Mouse (Mus musculus) thymus, postnatal 0 days (tissue): ENCODE results near the gene Snip1. TPM values are rescaled to one million over a fixed set of nuclear protein-coding genes. Genes with fewer than 3 reads are reported as not detected.

ENCODE experiments used
- DNase-seq: peaks from one replicate; pipeline ENCODE4 v3.0.0-alpha.2; 2015; ENCODE audit warnings: low spot score
- polyA plus RNA-seq: library from polyadenylated mRNA; unstranded; fragments of >200 nt; fragmentation: Nextera tagmentation; extraction: Ambion mirVana; gene quantifications from 2 replicates; pipeline ENCODE4 v1.2.1, GENCODE M21; 2015

Snip1 gene
- polyA plus RNA-seq, result 37.3 and 38.2 TPM in 2 replicates

DNA sequence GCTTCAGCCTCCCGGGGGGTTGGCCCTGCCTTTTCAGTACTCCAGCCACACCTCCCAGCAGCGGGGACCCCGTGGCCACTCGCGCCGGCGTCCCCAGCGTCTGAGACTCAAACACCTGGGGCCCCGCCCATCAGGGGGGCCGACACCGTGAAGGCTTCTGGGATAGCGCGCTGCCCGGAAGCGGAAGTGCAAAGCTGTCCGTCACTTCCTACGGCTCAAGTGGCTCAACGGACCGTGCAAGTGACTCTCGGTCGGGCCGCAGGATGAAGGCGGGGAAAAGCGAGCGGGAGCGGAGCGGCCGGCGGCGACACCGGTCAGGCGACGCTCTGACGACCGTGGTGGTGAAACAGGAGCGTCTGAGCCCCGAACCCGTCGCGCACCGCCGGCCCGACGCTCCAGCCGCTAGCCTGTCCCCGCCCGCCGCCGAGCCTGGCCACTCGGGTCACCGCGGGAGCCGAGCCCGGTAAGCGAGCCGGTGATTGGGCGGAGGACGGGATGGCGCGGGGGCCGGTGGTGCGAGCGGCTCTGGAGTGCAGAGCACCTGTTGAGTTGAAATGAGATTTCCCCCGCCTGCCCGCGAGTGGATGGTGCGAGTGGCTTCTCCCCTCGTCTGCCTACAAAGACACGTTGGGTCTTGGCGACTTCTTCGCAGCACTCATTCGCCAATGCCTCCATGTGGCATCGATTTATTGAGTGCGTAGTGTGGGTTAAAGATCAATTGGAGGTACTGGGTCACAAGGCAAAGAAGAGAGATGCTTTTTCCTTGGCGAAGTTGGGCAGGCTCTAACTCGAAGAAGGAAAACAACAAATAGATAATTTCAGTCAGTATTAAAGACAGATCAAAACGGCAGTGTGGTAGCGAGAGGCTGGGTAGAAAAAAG, at the start of gene Snip1:
Gene Snip1, plus strand, starts transcription at position 183 of the 881 bp plus-strand sequence.
- DNase-seq, result peak; percentile 90

DNA sequence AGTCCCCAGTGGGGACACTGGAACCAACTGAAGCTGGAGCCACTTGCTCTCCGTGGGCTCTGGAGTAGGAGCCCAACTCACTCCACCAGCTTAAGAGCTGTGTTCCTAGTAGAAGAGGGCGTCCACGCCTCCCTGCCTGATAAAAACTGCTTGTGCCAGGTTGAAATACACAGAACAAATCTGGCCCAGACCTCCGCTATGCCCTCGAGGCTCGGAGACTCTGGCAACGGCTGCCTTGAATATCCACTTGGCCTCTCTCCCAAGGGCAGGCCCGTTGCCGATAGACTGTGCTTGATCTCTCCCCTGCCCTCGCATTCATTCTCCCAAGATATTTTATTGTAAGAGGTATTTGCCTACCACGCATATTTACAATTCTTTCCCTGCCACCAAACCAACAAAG, 49.0 kb upstream of the Snip1 start:
- no peak for DNase-seq

DNA sequence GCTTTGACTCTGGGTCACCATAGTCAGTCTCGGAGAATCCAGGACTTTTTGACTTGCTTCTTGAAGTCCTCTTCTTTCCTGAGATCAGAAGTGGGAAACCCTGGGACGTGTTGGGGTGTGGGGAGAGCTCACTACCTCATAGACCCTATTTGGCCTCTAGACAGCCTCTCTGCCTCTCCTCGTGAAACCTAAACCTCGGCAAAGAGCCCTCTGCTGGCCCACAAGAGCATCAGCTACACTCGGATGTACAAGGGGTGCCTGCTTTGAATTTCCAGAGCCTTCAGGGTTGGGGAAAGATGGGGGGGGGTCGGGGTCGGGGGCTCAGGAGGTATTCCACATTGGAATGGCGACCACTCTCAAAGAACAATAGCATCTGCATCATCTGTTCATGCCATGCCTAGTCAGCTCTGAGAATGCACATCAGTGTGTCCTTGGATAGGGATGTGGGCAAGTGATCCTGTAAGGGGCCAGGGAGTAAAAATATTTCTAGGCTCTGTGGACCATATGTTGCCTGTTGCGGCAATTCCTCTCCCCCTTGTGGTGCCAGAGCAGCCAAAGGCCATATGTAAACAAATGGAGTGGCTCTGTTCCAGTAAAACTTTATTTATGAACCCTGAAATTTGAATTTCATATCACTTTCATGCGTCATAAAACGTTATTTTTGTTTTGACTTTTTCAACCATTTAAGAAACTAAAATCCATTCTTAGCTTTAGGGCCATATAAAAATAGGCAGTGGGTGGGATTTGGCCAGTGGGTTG, 45.5 kb upstream of the Snip1 start:
- DNase-seq, result peak; percentile 24

DNA sequence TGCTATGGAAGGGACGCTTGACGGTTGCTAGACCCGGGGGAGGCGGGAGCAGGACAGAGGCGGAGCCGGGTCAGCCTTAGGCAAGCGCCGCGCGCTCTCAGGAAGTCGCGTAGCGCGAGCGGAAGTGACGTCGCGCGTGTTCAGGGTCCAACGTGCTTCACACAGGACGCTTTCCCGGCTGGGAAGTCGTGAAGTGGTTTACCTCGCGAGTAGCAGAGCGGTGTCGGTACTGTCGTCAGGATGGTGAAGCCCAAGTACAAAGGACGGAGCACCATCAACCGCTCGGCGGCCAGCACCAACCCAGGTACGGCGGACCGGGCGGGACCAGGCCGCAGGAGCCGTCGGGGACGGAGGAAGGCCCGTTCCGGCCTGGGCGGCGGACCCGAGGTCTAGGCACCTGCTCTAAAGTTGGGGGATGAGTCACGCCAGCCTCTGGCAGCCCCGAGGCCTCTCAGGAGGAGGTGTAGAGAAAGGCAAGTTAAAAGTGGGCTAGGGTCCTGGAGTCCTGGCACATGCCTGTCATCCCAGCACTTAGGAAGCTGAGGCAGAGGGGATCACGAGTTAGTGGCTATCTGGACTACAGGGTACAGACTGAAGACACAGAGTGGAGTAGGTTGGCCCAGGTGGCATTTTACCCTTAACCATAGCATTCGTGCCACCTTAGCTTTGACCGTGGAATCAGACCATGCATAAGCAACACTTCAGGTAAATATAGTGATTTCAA, 36.4 kb upstream of the Snip1 start:
- peak; percentile 92 for DNase-seq

DNA sequence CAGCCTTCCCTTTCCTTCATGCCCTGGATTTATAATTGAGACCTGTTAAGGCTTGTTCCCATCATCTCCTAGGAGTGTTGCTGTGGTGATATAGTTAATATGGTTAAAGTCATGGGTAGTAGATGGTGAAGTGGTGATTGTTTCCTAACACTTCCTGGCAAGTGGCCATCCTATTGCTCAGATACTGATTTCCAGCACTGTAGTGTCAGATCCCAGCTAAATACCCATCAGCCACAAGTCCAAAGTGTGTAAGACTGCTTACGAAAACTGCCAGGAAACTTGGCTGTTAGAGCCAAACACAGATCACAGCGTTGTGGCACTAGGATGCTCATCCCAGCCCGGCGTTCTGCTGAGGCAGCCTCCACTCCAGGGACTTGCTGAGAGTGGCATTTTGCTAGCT, 32.1 kb upstream of the Snip1 start:
- DNase-seq, result no peak

DNA sequence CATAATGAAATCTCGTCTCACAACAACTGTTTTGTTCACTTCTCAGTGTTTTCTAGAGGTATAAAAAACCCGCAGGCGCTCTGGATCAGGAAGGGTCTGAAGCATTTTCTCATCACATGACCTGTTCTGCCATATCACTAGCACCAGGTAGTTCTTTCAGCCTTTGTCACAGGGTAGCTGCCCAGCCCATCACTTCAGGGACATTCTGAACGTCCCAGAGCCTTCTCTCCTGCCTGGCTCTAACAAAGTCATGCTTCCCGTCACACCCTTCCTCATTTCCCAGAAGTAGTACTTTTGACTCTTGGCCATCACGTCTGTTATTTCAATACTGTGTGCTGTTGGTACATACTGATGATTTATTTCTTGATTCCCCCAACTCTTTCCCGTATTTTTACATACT, 22.0 kb upstream of the Snip1 start:
- DNase-seq, result no peak

DNA sequence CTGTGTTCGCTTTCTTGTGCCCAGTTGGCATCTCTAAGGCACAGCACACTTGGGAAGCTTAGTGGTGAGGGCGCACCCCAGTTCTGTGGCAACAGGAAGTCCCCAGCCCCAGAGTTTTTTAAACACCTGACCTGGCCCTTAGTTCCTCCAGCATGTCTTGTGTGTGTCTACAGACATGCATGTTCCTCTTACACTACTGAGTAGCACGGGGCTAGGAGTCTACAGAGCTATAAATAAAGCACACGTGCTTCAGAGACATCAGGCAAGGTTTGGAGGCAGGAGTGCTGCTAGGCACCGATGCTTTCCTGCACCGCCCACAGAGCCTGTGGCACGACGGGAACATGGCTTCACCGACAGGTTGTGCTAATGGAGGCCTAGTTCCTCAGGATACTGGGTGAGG, 11.1 kb upstream of the Snip1 start:
- no peak for DNase-seq

DNA sequence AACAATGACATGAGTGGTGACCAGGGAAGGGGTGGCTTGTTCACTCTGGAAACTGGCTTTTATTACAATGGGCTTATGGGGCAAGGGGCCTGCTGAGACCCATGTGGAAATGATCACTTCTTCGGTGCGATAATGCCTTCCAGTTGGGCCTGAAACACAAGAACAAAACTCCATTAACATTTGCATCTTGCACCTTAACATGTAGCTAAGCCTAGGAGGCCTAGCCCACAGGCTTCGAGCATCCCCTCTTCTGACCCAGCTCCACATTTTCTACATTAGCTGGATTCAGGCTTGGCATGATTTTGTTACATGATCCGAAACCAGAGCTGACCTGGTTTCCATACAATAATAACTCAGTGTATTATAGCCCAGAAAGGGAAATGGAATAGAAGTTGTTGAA, 10.0 kb upstream of the Snip1 start:
- no peak for DNase-seq

DNA sequence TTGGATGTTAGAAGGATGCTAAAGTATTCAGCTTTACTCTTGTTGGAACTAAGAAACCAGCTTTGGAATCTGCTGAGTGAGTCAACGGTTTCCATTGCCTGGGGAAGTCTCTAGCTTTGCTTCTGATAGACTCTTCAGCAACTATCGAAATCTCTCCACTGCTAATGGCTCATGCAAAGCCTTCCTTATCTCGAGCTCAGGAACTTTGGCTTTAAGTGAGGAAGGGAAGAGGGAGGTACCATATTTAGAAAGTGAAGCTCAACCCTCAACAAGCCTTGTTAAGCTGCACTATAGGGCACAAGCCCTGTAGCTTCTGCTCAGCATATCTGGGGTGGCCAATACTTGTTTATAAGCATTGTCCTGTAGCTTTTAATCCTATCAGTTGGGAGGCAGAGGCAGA, 9.2 kb upstream of the Snip1 start:
- no peak for DNase-seq

DNA sequence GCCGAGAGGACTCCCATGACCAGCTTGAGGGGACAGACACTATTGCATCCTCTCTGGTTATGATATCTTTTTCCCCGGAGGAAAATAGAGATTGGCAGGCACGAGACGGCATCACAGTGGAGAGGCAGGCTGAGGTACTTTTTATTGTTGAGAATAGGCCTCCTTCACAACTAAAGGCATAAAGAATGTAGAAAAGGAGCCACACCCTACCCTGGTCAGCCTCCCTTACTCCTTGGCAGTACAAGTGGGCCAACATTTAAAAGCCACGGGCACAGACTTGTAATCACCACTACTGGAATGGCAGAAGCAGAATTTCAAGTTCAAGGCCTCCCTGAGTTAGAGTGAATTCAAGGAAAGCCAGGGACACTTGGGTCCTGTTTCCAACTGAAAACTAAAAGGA, 8.4 kb upstream of the Snip1 start:
- DNase-seq, result no peak

DNA sequence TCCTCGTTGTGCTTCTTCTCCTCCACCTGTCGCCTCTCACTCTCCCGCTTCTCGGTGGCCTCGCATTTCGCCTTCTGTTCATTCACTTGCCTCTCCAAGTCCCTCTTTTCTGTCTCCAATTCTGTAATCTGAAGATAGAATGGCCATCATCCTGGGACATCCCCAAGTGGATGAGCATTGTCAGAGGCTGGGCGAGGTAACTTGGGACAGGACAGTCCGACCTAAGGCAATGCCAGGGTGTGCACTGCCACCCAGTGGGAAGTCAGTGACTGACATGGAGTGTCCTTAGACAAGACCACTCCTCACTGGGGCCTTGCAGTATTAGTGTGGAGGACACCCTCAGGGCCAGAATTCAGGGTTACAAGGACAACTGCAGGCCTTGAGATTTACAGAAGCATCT, 7.4 kb upstream of the Snip1 start:
- peak; percentile 51 for DNase-seq

DNA sequence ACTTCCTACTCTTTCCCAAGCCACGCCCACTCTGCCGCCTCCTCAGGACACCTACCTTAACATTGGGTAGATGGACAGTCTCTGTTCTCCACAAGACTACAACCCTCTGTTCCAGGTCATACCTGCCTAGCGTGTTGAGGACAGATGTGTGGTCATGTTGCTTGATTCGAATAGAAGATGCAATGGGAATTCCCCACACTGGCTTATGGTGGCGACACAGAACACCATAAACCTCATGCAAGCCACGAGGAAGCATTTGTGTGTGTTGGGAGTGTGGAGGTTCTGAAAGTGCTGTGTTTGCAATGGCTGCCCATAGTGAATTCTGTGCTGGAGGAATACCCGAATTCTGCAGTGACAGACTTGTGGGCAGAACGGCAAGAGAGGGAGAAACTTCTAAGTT, 2.6 kb upstream of the Snip1 start:
- DNase-seq, result no peak

DNA sequence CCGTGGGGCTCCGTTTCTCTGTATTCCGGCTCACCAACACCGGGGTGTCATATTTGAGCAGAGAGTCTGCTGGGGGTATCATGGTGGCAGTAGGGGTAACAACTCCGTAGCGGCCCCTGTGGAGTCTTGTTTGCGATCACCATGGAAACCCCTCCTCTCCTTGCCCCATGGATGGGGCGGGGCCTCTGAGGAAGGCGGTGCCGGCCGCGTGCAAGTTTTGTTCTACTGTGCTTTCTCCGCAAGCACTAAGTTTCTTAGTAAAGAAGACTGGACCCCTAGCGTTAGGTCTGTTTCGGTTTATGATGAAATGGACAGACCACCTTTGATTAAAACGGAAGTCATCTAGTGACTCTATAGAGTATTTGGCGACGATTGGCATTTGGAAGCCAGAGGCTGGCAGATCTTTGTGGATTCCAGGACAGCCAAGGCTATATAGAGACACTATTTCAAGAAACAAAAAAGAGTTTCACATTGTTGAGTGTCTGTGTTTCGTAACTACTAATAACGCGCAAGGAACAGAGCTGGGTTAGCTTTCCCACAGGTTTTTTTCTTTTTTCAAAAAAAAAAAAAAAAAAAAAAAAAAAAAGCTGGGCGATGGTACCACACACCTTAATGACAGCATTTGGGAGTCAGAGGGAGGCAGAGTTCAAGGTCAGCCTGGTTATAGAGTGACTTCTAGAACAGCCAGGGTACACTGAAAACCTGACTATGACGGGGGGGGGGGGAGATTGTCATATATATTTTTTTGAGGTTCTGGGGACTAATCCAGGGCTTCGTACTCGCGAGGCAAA, 760 bp upstream of the Snip1 start, which contains the start of gene Dnali1:
Gene Dnali1, minus strand, starts transcription at position 187 of the 791 bp plus-strand sequence.
- DNase-seq, result peak; percentile 71

DNA sequence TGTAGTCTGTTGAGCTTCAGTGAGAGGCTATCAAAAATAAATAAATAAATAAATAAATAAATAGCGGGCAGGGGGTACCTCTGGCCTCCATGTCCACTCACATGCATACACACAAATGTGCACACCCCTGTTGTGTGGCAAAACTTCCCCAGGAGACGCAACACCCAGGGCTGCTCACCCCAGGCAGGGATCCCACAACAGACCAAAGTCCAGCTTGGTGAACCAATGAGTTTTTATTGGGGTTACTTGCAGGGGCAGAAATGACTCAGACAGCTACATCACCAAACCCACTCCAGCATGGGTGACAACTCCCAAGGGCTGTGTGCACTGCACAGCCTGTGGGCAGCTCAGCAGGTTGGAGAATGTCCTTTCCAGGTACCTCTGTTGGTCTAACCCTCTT, 11.2 kb downstream of the Snip1 start:
- no peak for DNase-seq

DNA sequence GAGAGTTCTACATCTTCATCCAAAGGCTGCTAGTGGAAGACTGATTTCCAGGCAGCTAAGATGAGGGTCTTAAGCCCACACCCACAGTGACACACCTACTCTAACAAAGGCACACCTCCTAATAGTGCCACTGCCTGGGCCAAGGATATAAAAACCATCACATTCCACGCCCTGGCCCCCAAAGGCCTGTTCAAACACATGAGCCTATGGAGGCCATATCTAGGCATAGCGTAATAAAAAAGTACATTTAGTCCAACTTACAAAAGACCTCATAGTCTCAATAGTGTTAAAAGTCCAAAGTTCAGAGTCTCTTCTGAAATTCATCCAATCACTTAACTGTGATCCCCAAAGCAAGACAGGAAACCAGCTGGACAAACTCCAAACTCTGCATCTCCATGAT, 12.2 kb downstream of the Snip1 start:
- no peak for DNase-seq

DNA sequence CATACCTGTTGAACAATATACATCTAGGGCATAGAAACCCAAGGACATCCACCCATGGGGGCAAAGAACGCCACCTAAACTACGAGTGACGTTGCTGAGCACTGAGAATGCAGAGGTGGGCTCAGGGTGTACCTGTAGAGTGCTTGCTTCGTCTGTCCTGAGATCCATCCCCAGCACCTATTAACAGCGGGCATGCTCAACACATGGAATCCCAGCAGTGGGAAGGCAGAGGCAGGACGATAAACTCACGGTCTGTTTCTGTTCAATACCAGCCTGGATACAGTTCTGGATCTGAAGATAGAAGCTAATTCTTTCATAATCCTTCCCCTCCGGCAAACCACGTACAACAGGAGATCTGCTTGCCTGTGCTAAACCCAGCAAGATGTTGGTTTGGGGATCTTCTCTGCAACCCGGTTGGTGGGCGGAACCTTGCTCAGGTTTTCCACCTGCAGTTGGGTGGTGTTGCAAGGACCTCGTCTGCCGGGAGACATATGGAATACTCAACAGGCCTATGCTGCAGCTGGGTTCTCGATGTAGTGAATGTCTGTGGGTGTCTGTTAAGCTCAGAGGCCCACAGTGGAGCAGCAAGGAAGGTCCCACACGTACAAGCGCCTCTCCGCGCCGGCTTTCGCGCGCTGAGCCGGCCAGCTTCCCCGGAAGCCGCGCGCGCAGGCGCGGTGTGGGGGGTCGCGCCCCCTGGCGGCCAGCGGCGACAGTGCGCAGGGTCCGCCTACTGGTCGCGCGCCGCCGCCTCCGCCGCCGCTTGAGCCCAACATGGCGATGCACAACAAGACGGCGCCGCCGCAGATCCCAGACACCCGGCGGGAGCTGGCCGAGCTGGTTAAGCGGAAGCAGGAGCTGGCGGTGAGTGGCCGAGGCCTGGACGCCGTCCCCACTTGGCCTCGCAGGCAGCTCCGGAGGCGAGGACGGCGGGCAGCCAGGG, 18.2 kb downstream of the Snip1 start, which contains the start of gene Meaf6:
Gene Meaf6, plus strand, starts transcription at position 732 of the 943 bp plus-strand sequence.
- peak; percentile 91 for DNase-seq

DNA sequence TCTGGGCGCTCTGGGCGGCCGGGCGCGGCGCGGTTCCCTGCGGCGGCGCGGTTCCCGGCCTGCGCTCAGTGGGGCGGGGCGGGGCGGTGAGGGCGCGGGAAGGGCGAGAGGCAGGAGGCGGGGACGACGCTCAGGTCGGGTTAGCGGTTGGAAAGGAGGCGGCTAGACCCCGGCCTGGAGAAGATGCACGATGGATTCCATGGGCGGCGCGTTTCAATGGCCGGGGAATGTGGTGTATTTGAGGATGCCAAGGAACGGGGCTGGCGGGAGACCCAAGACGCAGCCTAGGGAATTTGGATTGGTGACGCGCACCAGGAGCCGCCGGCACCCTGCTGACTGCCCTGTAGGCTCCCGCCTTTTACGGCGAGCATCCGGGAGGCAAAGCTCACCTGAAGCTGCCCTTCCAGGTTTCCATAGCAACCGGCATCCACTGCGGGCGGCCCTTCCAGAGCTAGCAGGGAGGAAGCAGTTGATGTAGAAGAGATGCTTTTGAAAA, 18.9 kb downstream of the Snip1 start:
- DNase-seq, result peak; percentile 62

DNA sequence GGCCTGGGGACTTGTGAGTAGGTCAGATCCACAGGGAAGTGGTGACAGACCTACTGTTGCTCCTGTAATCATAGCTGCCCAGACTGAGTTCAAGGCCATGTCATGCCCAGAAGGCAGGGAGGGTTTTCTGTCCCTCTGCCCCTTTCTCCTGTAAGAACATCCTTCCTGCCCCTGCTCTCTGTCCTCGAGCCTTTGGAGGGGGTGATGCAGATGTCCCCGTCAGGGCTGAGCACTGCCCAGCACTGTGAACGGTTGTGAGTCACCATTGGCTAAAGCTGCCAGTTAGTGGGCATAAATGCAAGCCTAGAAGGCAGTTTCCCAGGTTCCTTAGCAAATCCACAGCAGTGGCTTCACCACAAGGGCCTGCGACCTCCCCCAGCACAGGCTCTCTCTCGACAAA, 26.6 kb downstream of the Snip1 start:
- no peak for DNase-seq

DNA sequence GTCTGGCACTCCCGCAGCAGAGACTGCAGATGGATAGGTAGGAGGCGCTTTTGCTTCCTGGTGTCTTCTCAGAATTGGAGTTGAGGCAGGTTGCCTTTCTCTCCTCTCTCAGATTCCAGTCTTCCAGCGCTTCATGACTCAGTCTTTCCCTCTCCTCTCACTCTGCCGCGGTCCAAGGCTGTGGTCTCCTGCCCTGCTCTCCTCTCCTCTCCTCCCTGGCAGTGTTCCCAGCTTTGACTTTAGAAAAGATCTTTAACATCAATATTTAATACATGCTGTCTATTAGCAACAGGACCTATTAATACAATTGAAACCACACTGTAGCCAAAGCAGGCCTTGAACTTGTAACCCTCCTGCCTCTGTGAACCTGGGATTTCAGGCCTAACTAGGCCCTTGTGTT, 29.6 kb downstream of the Snip1 start:
- DNase-seq, result no peak

DNA sequence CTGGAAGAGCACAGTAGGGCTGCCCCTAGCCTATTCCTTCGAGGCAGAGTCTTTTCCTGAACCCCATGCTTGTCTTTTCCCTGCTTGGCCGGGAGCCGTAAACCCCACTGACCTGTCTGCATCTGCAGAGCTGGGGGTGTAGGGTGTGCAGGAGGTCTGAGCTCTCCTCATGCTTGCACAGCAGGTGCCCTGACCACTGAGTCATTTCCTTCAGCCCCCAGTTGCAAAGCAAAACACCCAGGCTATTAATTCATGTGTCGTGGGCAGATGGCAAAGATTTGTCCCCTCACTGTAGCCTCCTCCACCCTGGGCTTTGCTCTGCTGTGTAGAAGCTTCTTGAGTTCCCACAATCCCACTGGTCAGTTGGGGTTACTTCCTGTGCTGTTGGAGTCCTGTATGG, 30.9 kb downstream of the Snip1 start:
- DNase-seq, result no peak
